Mouse (Mus musculus) neural tube, embryonic 13.5 days (tissue): ENCODE data around the gene Bzw2. TPM values are rescaled to one million over a fixed set of nuclear protein-coding genes. Genes with fewer than 3 reads are reported as not detected.

ENCODE experiments used
- ATAC-seq: fragments of 200-750 bp; cut with Nextera tagmentation; 2 replicates; pipeline ENCODE4 v1.8.0; 2017; ENCODE audit warnings: low read depth, mild to moderate bottlenecking, moderate TSS enrichment, moderate library complexity
- H3K27ac ChIP-seq: fragments of 300-500 bp; sonication (generic); replicated peaks from 2 replicates; pipeline ENCODE4 v1.5.1; 2015; ENCODE audit warnings: moderate library complexity, mild to moderate bottlenecking, inconsistent platforms
- H3K27me3 ChIP-seq: fragments of 300-500 bp; sonication (generic); 2 replicates; pipeline ENCODE4 v1.6.1; 2015; ENCODE audit warnings: mild to moderate bottlenecking, inconsistent platforms
- H3K36me3 ChIP-seq: fragments of 300-500 bp; sonication (generic); 2 replicates; pipeline ENCODE4 v1.6.1; 2015; ENCODE audit warnings: mild to moderate bottlenecking, inconsistent platforms
- H3K4me1 ChIP-seq: fragments of 300-500 bp; sonication (generic); replicated peaks from 2 replicates; pipeline ENCODE4 v1.6.1; 2015; ENCODE audit warnings: inconsistent platforms
- H3K4me2 ChIP-seq: fragments of 300-500 bp; sonication (generic); 2 replicates; pipeline ENCODE4 v1.6.1; 2015; ENCODE audit warnings: inconsistent platforms, mild to moderate bottlenecking, moderate library complexity
- H3K4me3 ChIP-seq: fragments of 300-500 bp; sonication (generic); 2 replicates; pipeline ENCODE4 v1.5.1; 2015; ENCODE audit warnings: mild to moderate bottlenecking, inconsistent platforms
- H3K9ac ChIP-seq: fragments of 300-500 bp; sonication (generic); 2 replicates; pipeline ENCODE4 v1.6.1; 2015; ENCODE audit warnings: moderate library complexity, mild to moderate bottlenecking, inconsistent platforms
- H3K9me3 ChIP-seq: fragments of 300-500 bp; sonication (generic); 2 replicates; pipeline ENCODE4 v1.6.1; 2016; ENCODE audit warnings: inconsistent platforms
- WGBS: fragments of 180-500 bp; shearing (Covaris S2); methylation state at CpG from one replicate; pipeline ENCODE4 v1.1.7; 2015; 5-methylcytosine and 5-hydroxymethylcytosine counted together
- polyA plus RNA-seq: library from polyadenylated mRNA; unstranded; fragments of >200 nt; fragmentation: Nextera tagmentation; extraction: Ambion mirVana; gene quantifications from 2 replicates; pipeline ENCODE4 v1.2.1, GENCODE M21; 2015

The Bzw2 gene
- polyA plus RNA-seq, 1 experiment from 2014 or later = 400 TPM

DNA sequence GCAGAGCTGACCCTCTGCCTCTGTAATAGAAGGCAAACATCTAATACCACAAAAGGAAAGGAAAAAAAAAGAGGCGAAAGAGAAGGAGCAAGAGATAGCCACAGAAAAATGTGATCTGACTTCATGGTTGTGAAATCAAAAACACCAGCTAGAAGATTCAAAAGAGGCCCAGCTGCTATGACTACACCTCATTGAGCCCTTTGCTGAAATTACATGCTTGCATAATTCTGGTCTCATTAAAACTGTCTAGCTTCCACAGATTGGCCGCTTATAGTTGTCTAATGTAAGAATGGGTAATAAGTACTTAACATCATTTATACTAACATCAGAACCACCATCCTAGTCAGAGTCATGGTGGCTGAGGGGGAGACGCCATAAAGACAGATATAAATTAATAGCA is 25.2 kb downstream of the Bzw2 start:
- ATAC-seq = no peak
- Histone ChIP-seq H3K27ac (no peak overlapping the region), H3K27me3 (no peaks in the 10 kb centered on the region), H3K9ac (no peak overlapping the region), H3K4me1 (peaks cover 4% of the 10 kb centered on the region; the same call in 1 of the 2 replicates), H3K9me3 (no peaks in the 10 kb centered on the region), H3K4me3 (no peak overlapping the region), H3K36me3 (peaks cover 38% of the 10 kb centered on the region), H3K4me2 (no peak overlapping the region)
- WGBS = 75% methylated on average over 3 of the region's 3 CpGs

DNA sequence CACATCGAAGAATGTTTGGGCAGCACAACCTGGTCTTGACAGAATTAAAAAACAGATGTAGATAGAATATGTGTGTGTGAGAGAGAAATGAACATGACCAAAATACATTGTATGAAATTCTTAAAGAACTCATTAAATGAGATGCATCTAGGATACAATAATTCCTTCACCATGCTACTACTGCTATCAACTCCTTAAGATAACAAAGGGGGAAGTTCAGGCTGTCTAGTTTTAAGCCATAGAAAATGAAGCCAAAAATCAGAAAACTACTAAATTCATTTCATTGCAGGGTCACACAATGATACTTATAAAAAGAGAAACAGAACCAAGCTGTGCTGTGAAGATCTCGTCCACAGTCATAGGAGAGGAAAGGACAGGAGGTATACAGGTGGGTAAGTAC is 25.6 kb downstream of the Bzw2 start:
- H3K9ac ChIP-seq = no peak overlapping the region
- H3K4me1 ChIP-seq = peaks cover 4% of the 10 kb centered on the region; the same call in 1 of the 2 replicates
- 98% methylated on average over 2 of the region's 2 CpGs for WGBS
- no peaks in the 10 kb centered on the region for H3K9me3 ChIP-seq
- H3K4me3 ChIP-seq = no peak overlapping the region
- H3K27ac ChIP-seq = no peak overlapping the region
- no peaks in the 10 kb centered on the region for H3K27me3 ChIP-seq
- H3K4me2 ChIP-seq = no peak overlapping the region
- ATAC-seq = no peak
- peaks cover 35% of the 10 kb centered on the region for H3K36me3 ChIP-seq

DNA sequence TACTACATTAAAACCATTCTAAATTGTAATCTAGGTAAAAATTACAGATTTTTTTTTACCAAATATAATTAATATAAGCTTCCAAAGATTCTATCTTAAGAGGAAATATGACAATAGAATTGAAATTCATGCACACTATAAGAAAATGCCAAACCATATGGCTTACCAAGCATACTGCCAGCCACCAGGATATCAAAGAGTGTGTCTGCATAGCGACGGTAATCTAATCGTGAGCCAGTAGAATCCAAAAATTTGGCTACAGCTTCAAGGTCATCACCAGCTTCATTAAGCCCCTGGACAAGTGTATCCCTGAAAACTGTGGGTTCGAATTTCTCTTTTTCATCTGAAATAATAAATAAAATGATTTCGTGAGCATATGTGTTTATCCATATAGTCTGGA is 28.1 kb downstream of the Bzw2 start:
- no peak for ATAC-seq
- no peak overlapping the region for H3K27ac ChIP-seq
- peaks cover 4% of the 10 kb centered on the region; the same call in 1 of the 2 replicates for H3K4me1 ChIP-seq
- no peak overlapping the region for H3K9ac ChIP-seq
- WGBS = 96% methylated on average over 5 of the region's 5 CpGs
- no peaks in the 10 kb centered on the region for H3K9me3 ChIP-seq
- peaks cover 41% of the 10 kb centered on the region for H3K36me3 ChIP-seq
- H3K27me3 ChIP-seq = no peaks in the 10 kb centered on the region
- H3K4me3 ChIP-seq = no peak overlapping the region
- no peak overlapping the region for H3K4me2 ChIP-seq

DNA sequence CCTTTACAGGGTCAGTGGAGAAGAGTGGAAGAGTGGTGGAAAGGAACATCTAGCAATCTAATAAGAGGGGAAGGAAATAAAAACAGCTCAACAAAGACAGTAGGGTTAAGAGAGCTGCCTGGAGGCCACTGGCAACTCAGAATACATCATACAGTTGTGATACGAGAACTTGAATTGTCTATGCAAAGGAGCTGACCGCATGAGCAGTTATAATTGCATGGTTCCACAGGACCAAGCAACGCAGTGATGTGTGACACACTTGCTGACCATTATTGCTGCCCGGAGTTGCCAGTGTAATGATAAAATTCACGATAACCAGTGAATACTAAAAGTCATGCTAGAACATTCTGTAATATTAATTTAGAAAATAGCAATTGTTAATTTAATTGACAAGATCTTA is 31.8 kb downstream of the Bzw2 start:
- Histone ChIP-seq H3K9ac (no peak overlapping the region), H3K4me3 (no peak overlapping the region), H3K4me1 (no peaks in the 10 kb centered on the region), H3K36me3 (peaks cover 54% of the 10 kb centered on the region), H3K9me3 (no peaks in the 10 kb centered on the region), H3K27ac (no peak overlapping the region), H3K4me2 (no peak overlapping the region), H3K27me3 (no peaks in the 10 kb centered on the region)
- ATAC-seq = no peak
- WGBS = 87% methylated on average over 5 of the region's 5 CpGs

DNA sequence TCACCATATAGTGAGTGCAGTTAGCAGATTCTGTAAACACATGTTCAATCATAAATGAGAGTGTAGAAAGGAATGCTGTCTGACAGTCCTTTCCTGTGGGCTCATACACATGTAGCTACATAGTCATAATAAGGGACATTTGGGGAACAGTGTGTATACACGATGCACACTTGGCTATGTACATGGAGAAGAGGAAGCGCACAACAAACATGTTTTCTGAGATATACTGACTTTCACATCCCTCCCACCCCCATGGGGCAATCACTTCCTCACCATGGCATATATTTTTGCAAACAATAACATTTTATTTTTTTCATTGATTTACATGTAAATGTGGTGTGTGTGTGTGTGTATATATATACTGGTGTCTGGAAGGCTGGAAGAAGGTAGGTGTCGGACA is 38.6 kb downstream of the Bzw2 start:
- Histone ChIP-seq H3K4me2 (no peak overlapping the region), H3K9me3 (no peaks in the 10 kb centered on the region), H3K9ac (no peak overlapping the region), H3K4me3 (no peak overlapping the region), H3K27me3 (no peaks in the 10 kb centered on the region), H3K4me1 (no peaks in the 10 kb centered on the region), H3K27ac (no peak overlapping the region), H3K36me3 (peaks cover 85% of the 10 kb centered on the region)
- no peak for ATAC-seq
- 95% methylated on average over 3 of the region's 3 CpGs for WGBS

DNA sequence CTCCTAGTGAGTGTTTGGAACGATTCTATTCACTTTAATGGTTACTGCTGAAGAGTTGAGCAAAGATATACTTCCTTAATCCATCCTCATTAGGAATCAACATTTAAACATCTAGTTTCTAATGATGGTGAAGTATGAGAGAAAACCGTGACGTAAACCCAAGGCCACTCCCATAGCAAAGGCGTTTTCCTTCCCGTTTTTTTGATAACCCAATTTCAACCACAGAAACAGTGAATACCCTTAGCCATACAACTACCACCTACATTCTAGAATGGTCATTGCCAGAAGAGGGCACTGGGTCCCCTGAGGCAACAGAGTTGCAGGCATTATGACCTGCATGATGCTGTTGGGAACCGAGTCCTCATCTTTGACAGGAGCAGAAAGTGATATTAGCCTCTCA is 40.7 kb downstream of the Bzw2 start:
- Histone ChIP-seq H3K4me3 (no peak overlapping the region), H3K9ac (no peak overlapping the region), H3K27ac (no peak overlapping the region), H3K27me3 (no peaks in the 10 kb centered on the region), H3K4me1 (no peaks in the 10 kb centered on the region), H3K36me3 (peaks cover 87% of the 10 kb centered on the region), H3K9me3 (no peaks in the 10 kb centered on the region), H3K4me2 (no peak overlapping the region)
- ATAC-seq = no peak
- 98% methylated on average over 6 of the region's 6 CpGs for WGBS

DNA sequence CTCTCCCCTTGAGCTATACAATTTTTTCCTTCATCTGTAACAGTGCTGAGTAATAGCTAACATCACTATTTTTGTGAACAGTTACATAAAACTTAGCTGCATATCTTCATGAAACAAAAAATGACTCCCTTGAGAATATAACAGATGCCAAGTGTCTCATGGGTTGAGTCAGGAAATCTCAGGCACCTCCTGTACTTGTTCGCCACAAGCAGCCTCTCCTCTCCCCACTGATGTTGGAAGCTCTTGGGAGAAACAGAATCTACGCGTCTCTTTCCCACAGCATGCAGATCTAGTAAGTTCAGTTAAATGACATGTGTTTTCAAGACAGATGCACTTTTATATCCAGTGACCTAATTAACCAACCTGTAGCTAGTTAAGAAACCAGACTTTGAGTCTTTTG is 45.8 kb downstream of the Bzw2 start:
- ATAC-seq = no peak
- Histone ChIP-seq H3K9ac (no peak overlapping the region), H3K4me3 (no peak overlapping the region), H3K27me3 (no peaks in the 10 kb centered on the region), H3K9me3 (no peaks in the 10 kb centered on the region), H3K27ac (no peak overlapping the region), H3K4me2 (no peak overlapping the region), H3K36me3 (peaks cover 90% of the 10 kb centered on the region), H3K4me1 (no peaks in the 10 kb centered on the region)
- WGBS = 91% methylated on average over 3 of the region's 3 CpGs

DNA sequence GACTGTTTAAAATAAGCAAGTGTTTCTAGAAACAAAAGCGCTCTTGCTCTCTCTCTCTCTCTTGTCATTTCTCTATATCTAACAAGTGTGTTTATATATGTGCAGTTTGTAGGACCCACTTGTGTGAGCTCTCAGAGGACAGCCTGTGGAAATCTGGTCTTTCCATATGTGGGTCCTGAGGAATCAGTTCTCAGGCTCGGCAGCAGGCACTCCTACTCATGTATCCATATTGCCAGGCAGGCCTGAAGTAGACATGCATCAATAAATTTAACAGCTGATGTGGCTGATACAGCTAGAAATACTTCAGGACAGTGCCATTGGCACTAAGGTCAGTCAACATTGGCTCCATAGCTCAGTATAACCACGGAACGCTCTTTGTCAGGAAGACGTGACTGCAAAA is 46.8 kb downstream of the Bzw2 start:
- no peaks in the 10 kb centered on the region for H3K27me3 ChIP-seq
- WGBS = 94% methylated on average over 5 of the region's 5 CpGs
- H3K9me3 ChIP-seq = no peaks in the 10 kb centered on the region
- no peak overlapping the region for H3K9ac ChIP-seq
- H3K4me3 ChIP-seq = no peak overlapping the region
- H3K27ac ChIP-seq = no peak overlapping the region
- no peaks in the 10 kb centered on the region for H3K4me1 ChIP-seq
- ATAC-seq = no peak
- H3K36me3 ChIP-seq = peaks cover 88% of the 10 kb centered on the region
- no peak overlapping the region for H3K4me2 ChIP-seq

DNA sequence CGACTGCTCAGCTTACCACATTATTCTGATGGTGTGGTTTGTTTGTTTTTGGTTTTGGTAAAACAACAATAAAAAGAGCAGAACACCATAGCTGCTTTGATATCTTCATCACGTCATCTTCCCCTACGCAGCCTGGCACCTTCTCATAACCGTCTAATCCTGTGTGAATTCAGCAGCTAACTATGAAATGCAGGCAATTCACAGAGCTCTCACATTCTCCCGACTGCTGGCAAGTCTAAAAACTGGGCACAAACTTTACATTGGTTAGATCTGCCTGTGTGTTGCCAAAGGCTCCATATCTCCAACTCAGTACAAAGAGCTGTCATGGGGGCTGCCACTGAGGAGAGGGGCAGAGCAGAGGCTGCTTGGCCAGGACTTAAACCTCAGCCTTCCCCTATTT is 47.4 kb downstream of the Bzw2 start:
- 93% methylated on average over 5 of the region's 5 CpGs for WGBS
- ATAC-seq = no peak

DNA sequence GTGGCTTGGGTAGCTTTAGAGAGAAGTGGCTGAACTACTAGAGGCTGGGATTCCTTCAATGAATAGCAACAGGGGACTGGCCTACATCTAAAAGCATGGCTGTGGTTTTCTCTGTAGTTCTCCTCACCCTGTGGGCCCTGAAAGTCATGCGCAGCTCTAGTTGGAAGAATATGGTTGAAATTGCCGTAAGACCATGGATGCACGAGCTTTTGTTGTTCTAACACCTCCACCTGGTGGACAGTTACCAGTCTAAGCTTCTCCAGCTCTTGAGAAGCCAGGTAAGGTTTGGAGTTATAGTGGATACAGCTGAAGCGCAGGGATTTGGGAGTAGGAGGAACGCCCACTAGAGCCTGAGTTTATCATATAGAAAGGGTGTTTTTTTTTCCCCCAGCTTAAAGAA is 49.4 kb downstream of the Bzw2 start:
- no peak for ATAC-seq
- Histone ChIP-seq H3K4me2 (no peak overlapping the region), H3K4me3 (no peak overlapping the region), H3K36me3 (peaks cover 79% of the 10 kb centered on the region), H3K27ac (no peak overlapping the region), H3K9ac (no peak overlapping the region), H3K27me3 (no peaks in the 10 kb centered on the region), H3K4me1 (no peaks in the 10 kb centered on the region), H3K9me3 (no peaks in the 10 kb centered on the region)
- 93% methylated on average over 5 of the region's 5 CpGs for WGBS

More for the DNA sequence above, 47.4 kb downstream of the Bzw2 start:
- H3K27me3 ChIP-seq = no peaks in the 10 kb centered on the region
- no peak overlapping the region for H3K9ac ChIP-seq
- peaks cover 85% of the 10 kb centered on the region for H3K36me3 ChIP-seq
- no peaks in the 10 kb centered on the region for H3K9me3 ChIP-seq
- H3K4me3 ChIP-seq = no peak overlapping the region
- no peak overlapping the region for H3K4me2 ChIP-seq
- H3K4me1 ChIP-seq = no peaks in the 10 kb centered on the region
- H3K27ac ChIP-seq = no peak overlapping the region

DNA sequence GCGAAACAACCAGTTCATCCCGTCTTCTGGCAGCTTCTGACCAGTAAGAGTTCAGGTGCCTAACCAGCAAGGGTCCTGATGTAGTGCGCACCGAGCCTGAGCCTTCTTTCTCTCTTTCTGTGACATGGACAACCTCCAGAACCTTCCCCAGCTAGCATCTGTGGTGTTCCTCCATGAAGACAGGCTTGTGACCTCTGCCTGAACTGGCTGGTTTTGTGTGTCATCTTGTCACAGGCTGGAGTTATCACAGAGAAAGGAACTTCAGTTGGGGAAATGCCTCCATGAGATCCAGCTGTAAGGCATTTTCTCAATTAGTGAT is 54.3 kb downstream of the Bzw2 start:
- Histone ChIP-seq H3K4me3 (no peak overlapping the region), H3K9me3 (no peaks in the 10 kb centered on the region), H3K9ac (no peak overlapping the region), H3K4me1 (no peaks in the 10 kb centered on the region), H3K4me2 (no peak overlapping the region), H3K27ac (0 out of 2 replicates have a peak overlapping the region, but pooled peaks have one; percentile 13), H3K36me3 (peaks cover 52% of the 10 kb centered on the region), H3K27me3 (no peaks in the 10 kb centered on the region)
- no peak for ATAC-seq
- WGBS = 87% methylated on average over 4 of the region's 4 CpGs

DNA sequence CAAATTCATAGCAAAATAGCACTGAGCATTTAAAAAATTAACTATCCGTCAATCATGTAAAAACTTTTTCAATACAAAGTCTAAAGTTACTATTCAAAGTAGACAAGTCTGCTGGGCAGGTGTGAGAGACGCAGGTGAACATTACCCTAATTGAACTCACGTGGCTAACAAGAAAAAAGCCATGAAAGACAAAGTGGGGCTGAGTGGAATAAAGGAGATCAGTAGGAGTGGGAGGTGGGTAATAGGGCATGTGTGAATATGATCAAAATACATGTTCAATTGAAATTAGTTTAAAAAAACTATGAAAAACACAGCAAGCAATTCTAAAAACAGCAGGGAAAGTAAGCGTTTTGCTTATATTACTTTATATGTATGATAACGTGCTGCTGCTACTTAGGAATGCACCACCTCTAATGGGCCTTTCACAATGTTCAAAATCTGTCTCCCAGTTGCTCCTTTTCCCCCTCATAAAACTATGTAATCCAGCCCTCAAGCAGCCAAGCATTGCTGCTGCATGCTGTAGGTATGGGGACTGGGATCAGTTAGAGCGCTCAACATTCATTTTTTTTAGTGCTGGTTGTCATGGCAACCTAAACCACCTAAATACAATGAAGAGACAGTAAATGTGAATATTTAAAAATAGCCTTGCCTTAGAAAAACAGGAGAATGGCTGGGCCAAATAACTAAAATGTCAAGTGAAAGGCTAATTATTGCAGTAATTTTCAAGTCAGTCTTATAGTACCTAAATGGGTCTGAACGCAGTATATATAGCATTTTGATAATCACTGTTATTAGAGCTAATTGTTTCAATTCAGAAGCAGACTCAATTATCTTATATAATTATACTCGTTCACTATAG is 54.9 kb downstream of the Bzw2 start:
- 83% methylated on average over 8 of the region's 8 CpGs for WGBS
- Histone ChIP-seq H3K4me2 (no peak overlapping the region), H3K27me3 (no peaks in the 10 kb centered on the region), H3K4me3 (no peak overlapping the region), H3K9me3 (no peaks in the 10 kb centered on the region), H3K36me3 (peaks cover 52% of the 10 kb centered on the region), H3K27ac (0 out of 2 replicates have a peak overlapping the region, but pooled peaks have one; percentile 13), H3K4me1 (no peaks in the 10 kb centered on the region), H3K9ac (no peak overlapping the region)
- ATAC-seq = peak; percentile 84

DNA sequence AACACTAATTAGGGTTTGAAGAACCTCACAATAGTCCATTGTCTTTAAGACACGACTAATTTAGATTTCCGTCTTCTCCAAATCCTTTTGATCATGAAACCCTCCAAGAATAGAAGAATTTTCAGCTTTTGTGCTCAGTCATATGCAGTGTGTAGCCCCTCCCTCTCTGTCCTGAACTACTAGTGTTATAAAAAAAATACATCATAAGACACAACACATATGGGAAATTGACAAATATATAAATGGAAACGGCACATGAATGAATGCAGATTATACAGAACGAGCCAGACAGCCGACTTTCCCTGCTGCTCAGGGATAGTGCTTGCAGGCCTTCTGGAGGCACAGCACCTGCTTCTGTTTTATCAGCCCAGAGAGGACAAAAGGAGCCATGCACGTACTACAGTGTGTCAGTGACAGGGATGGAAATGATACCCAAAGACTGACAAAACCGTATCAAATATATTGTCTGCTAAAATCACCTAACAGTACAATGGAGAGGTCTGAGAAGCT is 62.5 kb downstream of the Bzw2 start:
- H3K36me3 ChIP-seq = peaks cover 65% of the 10 kb centered on the region
- no peak overlapping the region for H3K27ac ChIP-seq
- H3K4me3 ChIP-seq = no peak overlapping the region
- no peaks in the 10 kb centered on the region for H3K9me3 ChIP-seq
- no peaks in the 10 kb centered on the region for H3K4me1 ChIP-seq
- WGBS = 81% methylated on average over 7 of the region's 7 CpGs
- no peak overlapping the region for H3K4me2 ChIP-seq
- H3K27me3 ChIP-seq = no peaks in the 10 kb centered on the region
- H3K9ac ChIP-seq = no peak overlapping the region
- no peak for ATAC-seq
